ENCODE assay signal across 25 mouse cellular contexts in the genomic region with DNA sequence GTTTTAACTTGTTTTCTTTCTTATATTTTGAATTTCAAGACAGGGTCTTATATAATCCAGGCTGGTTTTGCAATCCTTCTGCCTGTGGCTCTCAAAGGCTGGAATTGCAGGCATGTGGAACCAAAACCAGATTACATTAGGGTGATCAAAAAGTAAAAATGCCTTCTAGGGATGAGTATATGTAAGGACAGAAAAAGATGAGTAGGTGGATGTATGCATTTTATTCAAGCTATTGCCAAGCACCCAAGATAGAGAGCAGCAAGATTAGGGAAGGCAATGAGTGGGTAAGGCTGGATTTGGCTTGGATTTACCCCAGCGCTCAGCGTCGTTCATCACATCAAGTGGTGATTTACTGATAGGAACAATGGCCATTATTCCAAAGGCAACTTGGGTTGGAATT.
"Had no signal": no experiment of that assay in that cellular context is flagged by ENCODE, and none has a peak within 500 bp of the region (broad histone marks: within the 10 kb centered on the region; RNA-seq: fewer than 3 reads in every experiment).

No protein-coding gene starts in this region.

- DNase-seq: gastrocnemius, postnatal 14 days; gastrocnemius, postnatal 36 days; heart, adult 11 months; heart, adult 2 months; heart, postnatal 14 days; heart, postnatal 36 days; kidney, adult 11 months; kidney, adult 2 months; kidney, adult 9 months; kidney, postnatal 14 days; kidney, postnatal 36 days; layer of hippocampus, adult 9-11 months; layer of hippocampus, postnatal 36 days; left cerebral cortex, postnatal 4 days had no signal

- H3K4me3 ChIP-seq: heart, adult 2 months; heart, embryonic 13.5 days; heart, embryonic 15.5 days; hindbrain, embryonic 13.5 days; hindbrain, embryonic 15.5 days; kidney, embryonic 15.5 days; limb, embryonic 13.5 days; limb, embryonic 15.5 days; liver, embryonic 12.5 days had no signal

- H3K27ac ChIP-seq: heart, adult 2 months; heart, embryonic 13.5 days; heart, embryonic 15.5 days; hindbrain, embryonic 13.5 days; hindbrain, embryonic 15.5 days; hindbrain, postnatal 0 days; kidney, embryonic 15.5 days; kidney, postnatal 0 days; limb, embryonic 13.5 days; limb, embryonic 15.5 days; liver, embryonic 12.5 days; liver, embryonic 14.5 days had no signal
